Mouse (Mus musculus): ENCODE data around the gene Herc1. TPM values are rescaled to one million over a fixed set of nuclear protein-coding genes. Genes with fewer than 3 reads are reported as not detected.

The Herc1 gene
- polyA plus RNA-seq, 1 experiment from 2014 or later = 27.3 TPM

- ATAC-seq (ENCODE audit: insufficient read depth) = peak; percentile 57
- Histone ChIP-seq H3K27ac (replicated peaks) (peak overlapping the region; percentile 99), H3K4me3 (replicated peaks) (peak overlapping the region; percentile 95), H3K9ac (peak overlapping the region; percentile 99), H3K9me3 (replicated peaks) (no peaks in the 10 kb centered on the region), H3K4me2 (peak overlapping the region; percentile 86), H3K27me3 (no peaks in the 10 kb centered on the region), H3K36me3 (replicated peaks) (peaks cover 4% of the 10 kb centered on the region), H3K4me1 (replicated peaks) (peaks cover 54% of the 10 kb centered on the region)
- 16% methylated on average over 8 of the region's 8 CpGs for WGBS (ENCODE audit: insufficient replicate concordance)
These were observed 948 bp upstream of the Herc1 start for GRCm38 (mm10) chr9:66349144-66349859.

DNA sequence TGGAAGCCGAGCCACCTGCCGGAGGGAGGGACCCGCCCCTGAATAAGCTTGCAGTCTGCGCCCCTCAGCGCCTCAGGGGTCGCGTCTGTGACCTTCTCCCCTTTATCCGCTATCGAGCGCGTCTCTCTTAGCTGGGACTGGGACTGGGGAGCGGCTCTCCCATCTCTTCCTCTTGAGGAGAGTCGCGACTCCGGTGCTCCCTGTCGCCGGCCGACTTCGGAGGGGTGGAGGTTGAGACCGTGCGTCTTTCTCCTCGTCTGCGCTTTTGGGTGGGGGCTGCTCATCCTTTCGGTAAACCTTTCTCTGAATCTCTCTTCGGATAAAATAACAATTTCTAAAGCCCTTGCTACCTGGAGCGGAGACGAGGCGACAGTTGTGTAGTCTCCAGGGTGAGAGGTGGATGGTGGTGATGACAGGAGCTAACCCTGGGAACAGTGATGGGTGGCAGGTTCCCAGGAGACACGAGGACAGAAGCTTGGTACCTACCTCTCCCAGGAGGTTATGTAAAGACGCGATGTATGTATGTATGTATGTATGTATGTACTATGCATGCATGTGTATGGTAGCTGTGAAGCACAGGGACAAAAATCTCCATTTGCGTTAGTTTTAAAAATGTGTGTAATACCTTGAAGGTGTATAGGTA, 659 bp downstream of the Herc1 start:
- ATAC-seq (ENCODE audit: insufficient read depth) = peak; percentile 41
- H3K4me2 ChIP-seq = peak overlapping the region; percentile 86
- H3K9ac ChIP-seq = peak overlapping the region; percentile 99
- H3K4me3 ChIP-seq (replicated peaks) = peak overlapping the region; percentile 95
- WGBS (ENCODE audit: insufficient replicate concordance) = under 1% methylated on average over 32 of the region's 32 CpGs
- H3K27ac ChIP-seq (replicated peaks) = peak overlapping the region; percentile 99
- H3K9me3 ChIP-seq (replicated peaks) = no peaks in the 10 kb centered on the region
- H3K4me1 ChIP-seq (replicated peaks) = peaks cover 61% of the 10 kb centered on the region
- H3K36me3 ChIP-seq (replicated peaks) = peaks cover 6% of the 10 kb centered on the region
- H3K27me3 ChIP-seq = no peaks in the 10 kb centered on the region

GRCm38 (mm10) chr9:66352704-66353103, 2.5 kb downstream of the Herc1 start:
- Histone ChIP-seq H3K4me2 (peak overlapping the region; percentile 86), H3K27me3 (no peaks in the 10 kb centered on the region), H3K36me3 (replicated peaks) (peaks cover 6% of the 10 kb centered on the region), H3K27ac (replicated peaks) (peak overlapping the region; percentile 77), H3K4me3 (replicated peaks) (peak overlapping the region; percentile 95), H3K9me3 (replicated peaks) (no peaks in the 10 kb centered on the region), H3K4me1 (replicated peaks) (peaks cover 49% of the 10 kb centered on the region), H3K9ac (peak overlapping the region; percentile 45)
- ATAC-seq (ENCODE audit: insufficient read depth) = no peak
- WGBS (ENCODE audit: insufficient replicate concordance) = 74% methylated on average over 2 of the region's 2 CpGs

DNA sequence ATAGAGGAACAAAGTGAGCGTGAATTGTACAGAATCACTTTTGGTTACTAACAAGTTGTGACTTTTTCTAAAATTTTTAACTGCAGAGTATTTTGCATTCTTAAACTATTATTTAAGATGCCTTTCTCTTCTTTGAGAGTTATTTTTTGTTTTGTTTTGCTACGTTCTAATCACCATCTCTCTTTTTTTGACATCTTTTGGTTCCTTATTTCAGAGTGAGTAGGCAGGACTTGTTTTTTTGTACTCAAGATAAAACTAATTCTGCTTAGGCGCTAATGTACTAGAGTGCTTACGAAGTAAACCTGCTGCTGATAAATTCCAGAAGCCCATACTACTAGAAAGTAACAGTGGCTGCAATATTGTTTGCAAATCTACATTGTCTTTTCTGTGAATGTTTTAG, 8.9 kb downstream of the Herc1 start:
- no peak for ATAC-seq (ENCODE audit: insufficient read depth)
- no peak overlapping the region for H3K9ac ChIP-seq
- no peaks in the 10 kb centered on the region for H3K27me3 ChIP-seq
- H3K36me3 ChIP-seq (replicated peaks) = 0 out of 2 replicates have a peak, but pooled peaks cover 3% of the 10 kb centered on the region
- H3K4me3 ChIP-seq (replicated peaks) = no peak overlapping the region
- H3K27ac ChIP-seq (replicated peaks) = no peak overlapping the region
- no peak overlapping the region for H3K4me2 ChIP-seq
- no peaks in the 10 kb centered on the region for H3K9me3 ChIP-seq (replicated peaks)
- H3K4me1 ChIP-seq (replicated peaks) = peaks cover 34% of the 10 kb centered on the region
- 40% methylated on average over 4 of the region's 4 CpGs for WGBS (ENCODE audit: insufficient replicate concordance)

- no peak overlapping the region for H3K9ac ChIP-seq
- 59% methylated on average over 14 of the region's 14 CpGs for WGBS (ENCODE audit: insufficient replicate concordance)
- no peak overlapping the region for H3K27ac ChIP-seq (replicated peaks)
- no peak overlapping the region for H3K4me3 ChIP-seq (replicated peaks)
- H3K36me3 ChIP-seq (replicated peaks) = no peaks in the 10 kb centered on the region; the same call in 1 of the 2 replicates
- H3K9me3 ChIP-seq (replicated peaks) = no peaks in the 10 kb centered on the region
- no peak for ATAC-seq (ENCODE audit: insufficient read depth)
- H3K27me3 ChIP-seq = no peaks in the 10 kb centered on the region
- H3K4me1 ChIP-seq (replicated peaks) = peaks cover 34% of the 10 kb centered on the region
- H3K4me2 ChIP-seq = no peak overlapping the region
These were observed 10.0 kb downstream of the Herc1 start for GRCm38 (mm10) chr9:66360143-66360690.

- H3K9ac ChIP-seq = no peak overlapping the region
- H3K36me3 ChIP-seq (replicated peaks) = peaks cover 23% of the 10 kb centered on the region
- 70% methylated on average over 4 of the region's 4 CpGs for WGBS (ENCODE audit: insufficient replicate concordance)
- no peak for ATAC-seq (ENCODE audit: insufficient read depth)
- no peaks in the 10 kb centered on the region for H3K27me3 ChIP-seq
- H3K4me1 ChIP-seq (replicated peaks) = peaks cover 24% of the 10 kb centered on the region
- H3K27ac ChIP-seq (replicated peaks) = no peak overlapping the region
- H3K4me2 ChIP-seq = no peak overlapping the region
- no peaks in the 10 kb centered on the region for H3K9me3 ChIP-seq (replicated peaks)
- no peak overlapping the region for H3K4me3 ChIP-seq (replicated peaks)
These were observed 18.7 kb downstream of the Herc1 start for GRCm38 (mm10) chr9:66368890-66369433.

DNA sequence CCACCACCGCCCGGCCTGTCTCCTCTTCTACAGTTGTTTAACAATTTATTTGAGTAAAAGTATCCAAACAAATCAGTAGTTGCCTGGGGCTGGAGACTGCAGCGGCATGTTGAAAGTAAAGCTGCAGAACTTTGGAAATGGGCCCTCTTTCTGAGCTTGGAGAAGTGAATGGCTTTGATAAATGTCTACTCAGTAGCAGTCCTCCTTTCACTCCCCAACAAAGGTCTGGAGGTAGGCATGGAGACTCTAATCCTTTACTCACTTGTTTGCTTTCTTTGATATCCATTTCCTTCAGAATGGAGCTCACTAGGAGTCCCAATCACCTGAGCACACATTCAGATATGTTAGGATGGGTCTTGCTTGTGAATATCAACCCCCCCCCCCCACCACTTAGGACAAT, 20.1 kb downstream of the Herc1 start:
- Histone ChIP-seq H3K4me2 (no peak overlapping the region), H3K4me3 (replicated peaks) (no peak overlapping the region), H3K27me3 (no peaks in the 10 kb centered on the region), H3K9me3 (replicated peaks) (no peaks in the 10 kb centered on the region), H3K9ac (no peak overlapping the region), H3K36me3 (replicated peaks) (peaks cover 34% of the 10 kb centered on the region), H3K27ac (replicated peaks) (no peak overlapping the region), H3K4me1 (replicated peaks) (peaks cover 24% of the 10 kb centered on the region)
- ATAC-seq (ENCODE audit: insufficient read depth) = no peak
- WGBS (ENCODE audit: insufficient replicate concordance) = 92% methylated on average over 3 of the region's 3 CpGs

GRCm38 (mm10) chr9:66370847-66371246, 20.6 kb downstream of the Herc1 start:
- WGBS (ENCODE audit: insufficient replicate concordance) = 25% methylated on average over 3 of the region's 3 CpGs
- no peaks in the 10 kb centered on the region for H3K9me3 ChIP-seq (replicated peaks)
- H3K4me1 ChIP-seq (replicated peaks) = peaks cover 24% of the 10 kb centered on the region
- H3K4me2 ChIP-seq = no peak overlapping the region
- no peak for ATAC-seq (ENCODE audit: insufficient read depth)
- H3K4me3 ChIP-seq (replicated peaks) = no peak overlapping the region
- H3K27ac ChIP-seq (replicated peaks) = no peak overlapping the region
- peaks cover 36% of the 10 kb centered on the region for H3K36me3 ChIP-seq (replicated peaks)
- no peaks in the 10 kb centered on the region for H3K27me3 ChIP-seq
- H3K9ac ChIP-seq = no peak overlapping the region

GRCm38 (mm10) chr9:66373432-66373831, 23.2 kb downstream of the Herc1 start:
- H3K4me2 ChIP-seq = no peak overlapping the region
- H3K4me1 ChIP-seq (replicated peaks) = peaks cover 14% of the 10 kb centered on the region
- no peak overlapping the region for H3K9ac ChIP-seq
- no peaks in the 10 kb centered on the region for H3K9me3 ChIP-seq (replicated peaks)
- no peak overlapping the region for H3K27ac ChIP-seq (replicated peaks)
- 88% methylated on average over 3 of the region's 3 CpGs for WGBS (ENCODE audit: insufficient replicate concordance)
- no peak overlapping the region for H3K4me3 ChIP-seq (replicated peaks)
- no peak for ATAC-seq (ENCODE audit: insufficient read depth)
- peaks cover 56% of the 10 kb centered on the region for H3K36me3 ChIP-seq (replicated peaks)
- no peaks in the 10 kb centered on the region for H3K27me3 ChIP-seq

DNA sequence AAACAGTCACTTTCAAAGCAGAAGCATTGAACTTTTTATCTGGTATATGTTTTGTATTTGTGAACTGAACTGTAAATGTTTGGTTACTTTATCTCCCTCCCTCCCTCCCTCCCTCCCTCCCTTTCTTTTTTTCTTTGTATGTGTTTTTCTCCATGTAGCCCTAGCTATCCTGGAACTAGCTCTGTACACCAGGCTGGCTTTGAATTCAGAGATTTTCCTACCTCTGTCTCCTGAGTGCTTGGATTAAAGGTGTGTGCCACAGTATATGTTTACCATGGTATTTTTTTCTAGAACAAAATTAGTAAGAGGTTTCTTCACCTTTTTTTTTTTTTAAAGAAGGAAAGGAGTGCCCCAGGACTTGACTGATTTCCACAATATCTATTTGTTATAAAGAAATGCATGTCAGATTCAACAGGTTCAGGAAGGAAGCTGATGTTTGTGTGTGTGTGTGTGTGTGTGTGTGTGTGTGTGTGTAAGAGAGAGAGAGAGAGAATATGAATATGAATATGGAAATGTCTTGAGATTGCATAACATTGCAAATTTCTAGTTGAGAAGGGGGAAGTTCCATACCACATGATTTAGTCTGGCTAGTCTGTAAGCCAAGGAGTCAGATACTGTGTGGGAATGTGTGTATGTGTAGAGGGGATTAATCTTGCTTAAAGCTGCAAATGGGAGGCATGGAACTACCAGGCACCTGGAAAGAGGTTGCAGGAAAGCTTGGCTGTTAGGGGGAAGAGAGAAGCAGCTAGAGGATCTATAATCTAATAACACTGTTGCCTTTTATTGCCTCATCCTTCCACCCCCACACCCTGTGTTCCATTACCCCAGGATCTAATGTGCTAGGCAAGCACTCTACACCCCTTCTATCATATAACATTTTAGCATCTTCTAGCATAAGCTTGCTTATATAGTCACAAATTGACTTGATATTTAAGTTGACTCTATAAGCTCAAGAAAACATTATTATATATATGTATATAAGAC, 24.5 kb downstream of the Herc1 start:
- H3K27ac ChIP-seq (replicated peaks) = no peak overlapping the region

More for the DNA sequence above, 24.5 kb downstream of the Herc1 start:
- no peaks in the 10 kb centered on the region for H3K27me3 ChIP-seq
- H3K9ac ChIP-seq = no peak overlapping the region
- H3K36me3 ChIP-seq (replicated peaks) = peaks cover 66% of the 10 kb centered on the region
- H3K4me2 ChIP-seq = no peak overlapping the region
- H3K4me1 ChIP-seq (replicated peaks) = peaks cover 7% of the 10 kb centered on the region
- ATAC-seq (ENCODE audit: insufficient read depth) = no peak
- H3K9me3 ChIP-seq (replicated peaks) = no peaks in the 10 kb centered on the region
- no peak overlapping the region for H3K4me3 ChIP-seq (replicated peaks)

Measured in liver, embryonic 15.5 days (tissue).